Mouse (Mus musculus): ENCODE results near the gene Snx8.

Gene Snx8

GRCm38 (mm10) chr5:140388588-140389576 is at the start of gene Snx8:
Gene Snx8, minus strand, starts transcription at chr5:140389262.
- DNase-seq (ENCODE audit: low spot score): peak; percentile 67

GRCm38 (mm10) chr5:140425016-140425783 is 36.1 kb upstream of the Snx8 start:
- DNase-seq (ENCODE audit: low spot score): no peak

- DNase-seq (ENCODE audit: low spot score): no peak
These were observed 31.6 kb upstream of the Snx8 start for GRCm38 (mm10) chr5:140420616-140421015.

- DNase-seq (ENCODE audit: low spot score): no peak
These were observed 30.5 kb upstream of the Snx8 start for GRCm38 (mm10) chr5:140419442-140420080.

GRCm38 (mm10) chr5:140418489-140419441 is 29.7 kb upstream of the Snx8 start, which contains the start of gene Eif3b:
Gene Eif3b, plus strand, starts transcription at chr5:140419328.
- peak; percentile 94 for DNase-seq (ENCODE audit: low spot score)

GRCm38 (mm10) chr5:140418106-140418488 is 29.0 kb upstream of the Snx8 start:
- DNase-seq (ENCODE audit: low spot score): no peak

GRCm38 (mm10) chr5:140414647-140415046 is 25.6 kb upstream of the Snx8 start:
- DNase-seq (ENCODE audit: low spot score): no peak

- no peak for DNase-seq (ENCODE audit: low spot score)
These were observed 22.3 kb upstream of the Snx8 start for GRCm38 (mm10) chr5:140411339-140411738.

- no peak for DNase-seq (ENCODE audit: low spot score)
These were observed 19.7 kb upstream of the Snx8 start for GRCm38 (mm10) chr5:140408801-140409200.

- no peak for DNase-seq (ENCODE audit: low spot score)
These were observed 17.6 kb upstream of the Snx8 start for GRCm38 (mm10) chr5:140406666-140407065.

- no peak for DNase-seq (ENCODE audit: low spot score)
These were observed 16.1 kb upstream of the Snx8 start for GRCm38 (mm10) chr5:140405126-140405525.

GRCm38 (mm10) chr5:140402640-140403270 is 13.7 kb upstream of the Snx8 start:
- no peak for DNase-seq (ENCODE audit: low spot score)

- DNase-seq (ENCODE audit: low spot score): no peak
These were observed 7.3 kb upstream of the Snx8 start for GRCm38 (mm10) chr5:140396166-140396940.

- no peak for DNase-seq (ENCODE audit: low spot score)
These were observed 3.6 kb upstream of the Snx8 start for GRCm38 (mm10) chr5:140392701-140393100.

GRCm38 (mm10) chr5:140391981-140392380 is 2.9 kb upstream of the Snx8 start:
- no peak for DNase-seq (ENCODE audit: low spot score)

- no peak for DNase-seq (ENCODE audit: low spot score)
These were observed 2.4 kb upstream of the Snx8 start for GRCm38 (mm10) chr5:140391435-140391834.

- DNase-seq (ENCODE audit: low spot score): no peak
These were observed 585 bp upstream of the Snx8 start for GRCm38 (mm10) chr5:140389647-140390046.

- no peak for DNase-seq (ENCODE audit: low spot score)
These were observed 1.1 kb downstream of the Snx8 start for GRCm38 (mm10) chr5:140387816-140388510.

GRCm38 (mm10) chr5:140387236-140387635 is 1.8 kb downstream of the Snx8 start:
- DNase-seq (ENCODE audit: low spot score): no peak

Data from layer of hippocampus, adult 9-10 months (tissue).